Mouse (Mus musculus) MEL (cell line): Measurements from ENCODE around the gene Fkbp8.

Source experiments
- E2F4 ChIP-seq: IDR thresholded peaks from 2 replicates; pipeline ENCODE4 v1.6.1; 2011; ENCODE audit warnings: low read depth, low read length, improper control_type of control experiment, borderline replicate concordance
- ETS1 ChIP-seq: IDR thresholded peaks from 2 replicates; pipeline ENCODE4 v1.6.1; 2012; ENCODE audit warnings: low read depth, mild to moderate bottlenecking, inconsistent platforms, low read length, improper control_type of control experiment, moderate library complexity

DNA sequence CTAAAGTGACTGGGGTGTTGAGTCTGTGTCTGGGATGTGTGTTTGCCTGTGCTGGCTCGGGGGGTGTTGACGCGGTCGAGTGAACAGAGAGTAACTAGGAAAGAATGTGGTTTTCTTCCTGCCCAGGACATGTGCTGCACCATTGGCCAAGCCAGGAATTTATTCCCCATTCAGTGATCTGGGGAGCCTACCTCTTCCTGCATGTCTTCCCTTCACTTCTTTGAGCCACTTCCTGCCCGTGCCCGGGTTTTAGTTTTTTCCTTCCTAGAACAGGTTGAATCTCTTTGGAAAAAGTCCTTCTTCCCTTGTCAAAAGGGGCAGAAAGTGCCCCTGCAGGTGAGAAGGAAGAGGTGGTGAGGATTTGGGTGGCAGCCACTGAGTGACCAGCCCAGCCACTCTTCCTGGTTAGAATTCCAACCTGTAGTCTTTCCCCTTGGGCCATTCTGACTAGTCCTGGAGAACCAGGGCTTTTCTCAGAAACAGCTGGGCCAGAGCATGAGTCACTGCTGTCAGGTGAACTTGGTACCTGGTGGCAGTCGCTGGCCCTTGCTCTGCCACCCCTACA is 13.1 kb downstream of the Fkbp8 start:
- TF ChIP-seq E2F4 (no peak), ETS1 (no peak)
